Mouse (Mus musculus) layer of hippocampus, adult 18-20 months (tissue): ENCODE results near the gene Gm10160. TPM values are rescaled to one million over a fixed set of nuclear protein-coding genes. Genes with fewer than 3 reads are reported as not detected.

Experiments used
- DNase-seq, 2 experiments: peaks; one replicate each; pipeline ENCODE4 v3.0.0; 2022; ENCODE audit warnings: low spot score in 2 of 2
- long read RNA-seq: library from polyadenylated mRNA; stranded (forward); transcript quantifications from one replicate; pipeline ENCODE4 v2.0.0, GENCODE M21; 2021
- total RNA-seq, 2 experiments: library from RNA; stranded (reverse); gene quantifications; 2 replicates each; pipeline ENCODE4 v1.2.3; 2021

Gene Gm10160
- not detected for total RNA-seq
- long read RNA-seq: 0 reads

GRCm38 (mm10) chr7:81855694-81856093, at the start of gene Gm10160:
TSS of gene Gm10160 (minus strand) at chr7:81855794.
- DNase-seq: no peak

GRCm38 (mm10) chr7:81904926-81905325, 49.3 kb upstream of the Gm10160 start:
- DNase-seq: no peak

- DNase-seq: no peak
Observed at GRCm38 (mm10) chr7:81904094-81904493, 48.5 kb upstream of the Gm10160 start.

- DNase-seq: no peak
Observed at GRCm38 (mm10) chr7:81899361-81899760, 43.8 kb upstream of the Gm10160 start.

GRCm38 (mm10) chr7:81885128-81885527, 29.5 kb upstream of the Gm10160 start:
- no peak for DNase-seq

- no peak for DNase-seq
Observed at GRCm38 (mm10) chr7:81881600-81881999, 26.0 kb upstream of the Gm10160 start.

GRCm38 (mm10) chr7:81880797-81881196, 25.2 kb upstream of the Gm10160 start:
- DNase-seq: no peak

GRCm38 (mm10) chr7:81880286-81880685, 24.7 kb upstream of the Gm10160 start:
- DNase-seq: no peak

GRCm38 (mm10) chr7:81875372-81875771, 19.8 kb upstream of the Gm10160 start:
- DNase-seq: no peak

- DNase-seq: no peak
Observed at GRCm38 (mm10) chr7:81874636-81875035, 19.0 kb upstream of the Gm10160 start.

GRCm38 (mm10) chr7:81873807-81874206, 18.2 kb upstream of the Gm10160 start:
- no peak for DNase-seq

GRCm38 (mm10) chr7:81872493-81873013, 17.0 kb upstream of the Gm10160 start:
- no peak for DNase-seq

- DNase-seq: peak; percentile 61 to 78
Observed at GRCm38 (mm10) chr7:81868158-81868557, 12.6 kb upstream of the Gm10160 start.

- no peak for DNase-seq
Observed at GRCm38 (mm10) chr7:81867231-81867930, 11.8 kb upstream of the Gm10160 start.

GRCm38 (mm10) chr7:81865937-81866336, 10.3 kb upstream of the Gm10160 start:
- no peak for DNase-seq

GRCm38 (mm10) chr7:81864552-81864951, 9.0 kb upstream of the Gm10160 start:
- DNase-seq: no peak

- no peak for DNase-seq
Observed at GRCm38 (mm10) chr7:81862587-81863583, 7.3 kb upstream of the Gm10160 start.

GRCm38 (mm10) chr7:81861921-81862320, 6.3 kb upstream of the Gm10160 start:
- no peak for DNase-seq

- DNase-seq: no peak
Observed at GRCm38 (mm10) chr7:81861461-81861860, 5.9 kb upstream of the Gm10160 start.

GRCm38 (mm10) chr7:81860996-81861395, 5.4 kb upstream of the Gm10160 start:
- no peak for DNase-seq

- DNase-seq: peak in 1 of 2 experiments; percentile 17
Observed at GRCm38 (mm10) chr7:81860071-81860470, 4.5 kb upstream of the Gm10160 start.
